Mouse (Mus musculus) liver, adult 2 months (tissue): ENCODE data around the gene Ssc5d.

Source experiments
- CTCF ChIP-seq: fragments of 200-500 bp; IDR thresholded peaks from 2 replicates; pipeline ENCODE4 v1.5.1; 2011; ENCODE audit warnings: low read depth, low read length, control low read depth
- POLR2A ChIP-seq: fragments of 200-500 bp; IDR thresholded peaks from 2 replicates; pipeline ENCODE4 v1.6.1; 2011; ENCODE audit warnings: low read length, control low read depth; ENCODE audit not compliant: insufficient read depth; ENCODE audit errors: extremely low read depth

- TF ChIP-seq CTCF: no peak
- no peak for TF ChIP-seq POLR2A
Measured at GRCm38 (mm10) chr7:4922931-4923565, 2.5 kb upstream of the Ssc5d start.
